Mouse (Mus musculus) cortical plate, adult 2 months (tissue): Measurements from ENCODE around the gene Morn3.

Source experiments
- CTCF ChIP-seq: fragments of 200-500 bp; IDR thresholded peaks from 2 replicates; pipeline ENCODE4 v1.5.1; 2011; ENCODE audit warnings: mild to moderate bottlenecking, control low read depth, low read length; ENCODE audit not compliant: insufficient read depth; ENCODE audit errors: extremely low read depth
- POLR2A ChIP-seq: fragments of 200-500 bp; IDR thresholded peaks from 2 replicates; pipeline ENCODE4 v1.6.1; 2011; ENCODE audit warnings: mild to moderate bottlenecking, low read length, control low read depth; ENCODE audit not compliant: insufficient read depth; ENCODE audit errors: extremely low read depth

DNA sequence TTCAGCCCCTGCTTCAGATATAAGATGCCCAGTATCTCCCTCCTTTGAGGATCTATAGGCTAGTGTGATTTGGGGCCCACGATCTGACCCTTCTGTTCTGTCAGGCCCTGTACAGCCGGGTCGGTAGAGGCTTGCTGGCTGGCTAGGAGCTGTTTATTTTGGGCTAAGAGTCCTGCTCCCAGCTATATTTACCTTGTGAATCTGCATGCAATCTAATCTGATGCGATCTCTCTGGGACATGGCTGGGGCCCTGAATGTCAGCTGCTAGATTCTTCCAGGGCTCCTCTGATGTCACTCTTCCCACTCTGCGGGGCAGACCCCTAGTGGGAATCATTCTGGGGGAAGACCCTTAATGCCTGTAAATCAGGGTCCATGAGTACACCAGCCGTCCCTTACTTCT, 22.5 kb downstream of the Morn3 start:
- TF ChIP-seq CTCF (no peak), POLR2A (no peak)
